Mouse (Mus musculus) cortical plate, adult 2 months (tissue): Measurements from ENCODE around the gene Rnf43. TPM values are rescaled to one million over a fixed set of nuclear protein-coding genes. Genes with fewer than 3 reads are reported as not detected.

Experiments used
- H3K27ac ChIP-seq: fragments of 200-500 bp; 2 replicates; pipeline ENCODE4 v1.5.1; 2012; ENCODE audit warnings: low read length, control low read depth, inconsistent platforms; ENCODE audit not compliant: insufficient read depth
- H3K4me1 ChIP-seq: fragments of 200-500 bp; 2 replicates; pipeline ENCODE4 v1.6.1; 2011; ENCODE audit warnings: low read length; ENCODE audit not compliant: control insufficient read depth, insufficient read depth
- H3K4me3 ChIP-seq: fragments of 200-500 bp; 2 replicates; pipeline ENCODE4 v1.5.1; 2011; ENCODE audit warnings: mild to moderate bottlenecking, low read length, control low read depth; ENCODE audit not compliant: insufficient read depth
- CTCF ChIP-seq: fragments of 200-500 bp; IDR thresholded peaks from 2 replicates; pipeline ENCODE4 v1.5.1; 2011; ENCODE audit warnings: mild to moderate bottlenecking, control low read depth, low read length; ENCODE audit not compliant: insufficient read depth; ENCODE audit errors: extremely low read depth
- POLR2A ChIP-seq: fragments of 200-500 bp; IDR thresholded peaks from 2 replicates; pipeline ENCODE4 v1.6.1; 2011; ENCODE audit warnings: mild to moderate bottlenecking, low read length, control low read depth; ENCODE audit not compliant: insufficient read depth; ENCODE audit errors: extremely low read depth
- polyA plus RNA-seq: library from polyadenylated mRNA; depleted of rRNA; stranded (reverse); fragments of >200 nt; gene quantifications from 2 replicates; pipeline ENCODE4 v1.2.3, GENCODE M21; 2012

Rnf43 gene
- polyA plus RNA-seq, 1 experiment = 2.1 TPM

- Histone ChIP-seq H3K27ac (peak overlapping the region; percentile 72), H3K4me1 (peaks cover 2% of the 10 kb centered on the region; the same call in 1 of the 2 replicates), H3K4me3 (peak overlapping the region; percentile 61)
- TF ChIP-seq POLR2A (peak; percentile 30; the same call in 1 of the 2 replicates), CTCF (no peak)
Observed at GRCm38 (mm10) chr11:87761806-87762701, 99.5 kb downstream of the Rnf43 start.

DNA sequence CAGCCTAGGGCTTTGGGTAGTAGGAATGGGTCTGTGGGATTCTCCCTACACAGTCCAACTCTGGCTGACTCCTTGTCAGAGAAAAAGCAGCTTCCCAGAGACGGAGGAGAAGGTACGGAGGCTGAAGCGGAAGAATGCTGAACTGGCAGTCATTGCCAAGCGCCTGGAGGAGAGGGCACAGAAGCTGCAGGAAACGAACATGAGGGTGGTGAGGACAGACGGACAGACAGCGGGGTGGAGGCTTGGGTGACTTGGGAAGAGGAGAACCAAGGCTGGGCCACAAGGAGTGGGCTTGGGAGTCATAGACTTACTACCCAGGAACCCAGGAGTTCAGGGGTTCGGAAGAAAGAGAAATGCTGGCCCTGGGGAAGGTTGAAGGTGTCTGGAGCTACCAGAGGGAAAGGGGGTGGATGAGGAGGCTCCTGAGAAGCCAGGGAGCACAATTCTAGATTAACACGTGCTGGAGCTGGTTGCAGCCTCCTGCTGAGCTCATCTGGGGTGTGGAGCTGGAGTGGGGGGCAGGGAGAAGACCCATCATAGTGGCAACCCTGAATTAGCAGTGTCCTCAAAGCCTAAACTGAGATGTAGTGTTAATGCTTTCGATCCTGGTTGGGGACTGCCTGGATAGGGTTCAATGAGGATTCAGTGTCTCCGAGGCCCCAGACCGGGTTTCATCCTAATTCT is 100.3 kb downstream of the Rnf43 start:
- Histone ChIP-seq H3K4me1 (peaks cover 2% of the 10 kb centered on the region; the same call in 1 of the 2 replicates), H3K27ac (peak overlapping the region; percentile 59), H3K4me3 (peak overlapping the region; percentile 61)
- no peak for TF ChIP-seq CTCF
- 0 out of 2 replicates have a peak, but pooled peaks have one; percentile 3 for TF ChIP-seq POLR2A

GRCm38 (mm10) chr11:87763511-87763987 is 101.0 kb downstream of the Rnf43 start:
- no peak for TF ChIP-seq CTCF
- peak; percentile 69; the same call in 1 of the 2 replicates for TF ChIP-seq POLR2A
- Histone ChIP-seq H3K4me1 (peaks cover 2% of the 10 kb centered on the region; the same call in 1 of the 2 replicates), H3K4me3 (peak overlapping the region; percentile 61), H3K27ac (peak overlapping the region; percentile 59; the same call in 1 of the 2 replicates)

- H3K4me3 ChIP-seq = peak overlapping the region; percentile 61
- H3K4me1 ChIP-seq = peaks cover 2% of the 10 kb centered on the region; the same call in 1 of the 2 replicates
- H3K27ac ChIP-seq = peak overlapping the region; percentile 18
- TF ChIP-seq CTCF (no peak), POLR2A (no peak)
Observed at GRCm38 (mm10) chr11:87763988-87764876, 101.7 kb downstream of the Rnf43 start.

DNA sequence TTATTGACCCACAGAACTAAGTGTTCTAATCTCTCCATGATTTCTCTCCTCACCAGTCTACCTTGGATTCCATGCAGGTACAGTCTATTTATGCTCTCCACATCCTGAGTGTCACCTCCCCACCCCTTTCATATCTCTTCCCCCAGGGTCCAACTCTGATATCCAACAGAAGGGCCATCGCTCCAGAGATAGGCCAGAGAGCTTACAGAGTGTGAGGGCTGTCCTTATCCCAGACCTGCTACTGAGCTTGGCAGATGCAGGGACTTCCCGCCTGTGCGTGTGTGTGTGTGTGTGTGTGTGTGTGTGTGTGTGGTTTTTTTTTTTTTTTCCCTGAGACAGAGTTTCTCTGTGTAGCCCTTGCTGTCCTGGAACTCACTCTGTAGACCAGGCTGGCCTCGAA is 106.2 kb downstream of the Rnf43 start:
- TF ChIP-seq CTCF (no peak), POLR2A (no peak)
- no peak overlapping the region for H3K27ac ChIP-seq
- H3K4me1 ChIP-seq = peaks cover 2% of the 10 kb centered on the region; the same call in 1 of the 2 replicates
- H3K4me3 ChIP-seq = no peak overlapping the region

DNA sequence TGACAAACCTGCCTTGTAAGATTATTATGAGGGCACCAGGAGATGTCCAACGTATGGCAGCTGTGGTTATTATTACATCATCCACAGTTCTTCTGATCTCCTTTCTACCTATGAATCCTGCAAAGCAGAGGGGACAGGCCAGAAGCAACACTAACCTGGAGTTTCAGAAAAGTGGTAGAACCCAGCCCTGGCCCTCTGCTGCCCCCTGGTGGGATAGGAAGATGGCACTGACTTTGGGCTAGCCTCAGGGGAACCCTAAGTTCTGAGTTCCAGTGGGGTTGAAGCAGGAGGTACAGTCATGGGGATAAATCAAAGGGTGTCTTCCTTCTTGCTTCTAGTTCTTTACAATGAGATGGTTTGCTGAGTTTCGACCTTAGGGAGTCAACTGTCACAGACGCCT is 108.5 kb downstream of the Rnf43 start:
- no peaks in the 10 kb centered on the region for H3K4me1 ChIP-seq
- no peak overlapping the region for H3K4me3 ChIP-seq
- H3K27ac ChIP-seq = no peak overlapping the region
- TF ChIP-seq CTCF (peak; percentile 86), POLR2A (no peak)

DNA sequence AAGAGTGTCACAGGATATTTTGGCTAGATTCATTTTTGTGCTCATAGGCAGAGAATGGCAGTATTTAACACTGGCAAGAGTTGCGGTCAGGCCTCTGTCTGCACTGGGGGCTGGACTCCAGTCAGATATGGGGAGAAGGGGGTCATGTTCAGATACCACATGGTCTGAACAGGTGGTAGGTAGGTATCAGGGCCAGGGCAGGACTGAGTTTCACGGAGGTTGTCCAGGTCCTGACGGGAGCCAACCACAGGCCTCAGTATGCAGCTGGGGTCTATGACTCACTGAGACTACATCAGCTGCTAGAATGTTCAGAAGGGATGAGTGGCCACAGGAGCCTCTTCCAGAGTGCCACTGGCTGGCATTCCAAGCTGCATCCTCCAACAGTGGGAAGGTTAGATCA is 109.8 kb downstream of the Rnf43 start:
- TF ChIP-seq POLR2A (no peak), CTCF (no peak)
- H3K27ac ChIP-seq = no peak overlapping the region
- no peaks in the 10 kb centered on the region for H3K4me1 ChIP-seq
- no peak overlapping the region for H3K4me3 ChIP-seq

- Histone ChIP-seq H3K27ac (no peak overlapping the region), H3K4me1 (0 out of 2 replicates have a peak, but pooled peaks cover 1% of the 10 kb centered on the region)
- no peak for TF ChIP-seq CTCF
- TF ChIP-seq POLR2A = no peak
Observed at GRCm38 (mm10) chr11:87778100-87778765, 115.7 kb downstream of the Rnf43 start.

GRCm38 (mm10) chr11:87778915-87779314 is 116.4 kb downstream of the Rnf43 start:
- Histone ChIP-seq H3K27ac (no peak overlapping the region), H3K4me3 (no peak overlapping the region)

More at GRCm38 (mm10) chr11:87778100-87778765, 115.7 kb downstream of the Rnf43 start:
- H3K4me3 ChIP-seq = no peak overlapping the region

More at GRCm38 (mm10) chr11:87778915-87779314, 116.4 kb downstream of the Rnf43 start:
- TF ChIP-seq POLR2A (no peak), CTCF (no peak)
- 0 out of 2 replicates have a peak, but pooled peaks cover 1% of the 10 kb centered on the region for H3K4me1 ChIP-seq
